Mouse (Mus musculus) heart, postnatal 0 days (tissue): Measurements from ENCODE around the gene 4932414N04Rik.

Experiments used
- CTCF ChIP-seq: IDR thresholded peaks from 2 replicates; pipeline ENCODE4 v1.5.1; 2016; ENCODE audit warnings: antibody characterized with exemption, control low read depth, low read depth
- EP300 ChIP-seq: IDR thresholded peaks from 2 replicates; pipeline ENCODE4 v1.6.1; 2016; ENCODE audit warnings: antibody characterized with exemption, low read depth

- TF ChIP-seq CTCF (no peak), EP300 (no peak)
Measured at GRCm38 (mm10) chr2:68756179-68756578, 99.9 kb downstream of the 4932414N04Rik start.
